ENCODE assay signal across 23 mouse cellular contexts in the genomic region with DNA sequence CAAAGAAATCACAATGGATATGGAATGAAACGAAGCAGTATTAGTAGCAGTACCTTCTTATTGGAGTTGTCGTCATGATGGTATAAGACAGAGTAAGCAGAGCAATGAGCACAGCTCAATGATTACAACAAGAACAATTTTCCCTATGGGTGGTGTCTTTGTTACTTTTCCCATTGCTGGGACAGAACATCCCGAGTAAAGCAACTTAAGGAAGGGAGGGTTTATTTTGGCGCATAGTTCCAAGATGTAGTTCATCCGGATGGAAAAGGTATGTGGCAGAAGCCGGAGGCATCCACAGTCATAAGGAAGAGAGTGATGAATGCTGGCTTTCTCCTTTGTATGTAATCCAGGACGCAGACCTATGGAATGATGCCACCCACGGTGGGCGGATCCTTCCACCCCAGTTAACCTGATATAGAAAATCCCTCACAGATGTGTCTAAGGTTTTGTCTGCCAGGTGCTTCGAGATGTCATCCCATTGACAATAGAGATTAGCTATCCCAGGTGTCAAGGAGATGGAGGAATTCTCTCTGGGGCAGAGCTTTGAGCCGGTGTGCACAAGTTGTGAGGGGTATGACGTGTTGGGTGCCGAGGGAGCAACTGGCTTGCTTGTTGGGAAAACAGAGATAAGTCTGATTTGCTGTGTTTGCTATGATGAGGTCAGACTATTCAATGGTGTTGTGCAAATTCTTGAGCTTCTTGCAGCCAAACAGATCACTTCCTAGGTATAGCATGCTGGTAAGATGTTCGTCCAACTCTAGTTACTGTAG.
"Had no signal": no experiment of that assay in that cellular context is flagged by ENCODE, and none has a peak within 500 bp of the region (broad histone marks: within the 10 kb centered on the region; RNA-seq: fewer than 3 reads in every experiment).

No protein-coding gene starts in this region.

- DNase-seq: gastrocnemius, adult 2 months; gastrocnemius, postnatal 10 days; heart, adult 2 months; kidney, adult 11 months; kidney, adult 2 months; kidney, adult 9 months; kidney, postnatal 14 days; kidney, postnatal 36 days; layer of hippocampus, adult 9-11 months; layer of hippocampus, postnatal 36 days; liver, embryonic 13.5 days had no signal

- H3K36me3 ChIP-seq: heart, embryonic 13.5 days; heart, embryonic 15.5 days; hindbrain, embryonic 13.5 days; hindbrain, embryonic 15.5 days; intestine, embryonic 15.5 days; kidney, embryonic 15.5 days; limb, embryonic 13.5 days; limb, embryonic 15.5 days; liver, embryonic 13.5 days had no signal

- ATAC-seq: intestine, embryonic 15.5 days had no signal

- H3K9me3 ChIP-seq: heart, embryonic 13.5 days; heart, embryonic 15.5 days; hindbrain, embryonic 13.5 days; hindbrain, embryonic 15.5 days; intestine, embryonic 15.5 days; kidney, embryonic 15.5 days; limb, embryonic 13.5 days; limb, embryonic 15.5 days; liver, embryonic 13.5 days had no signal

- H3K4me1 ChIP-seq: heart, embryonic 15.5 days; hindbrain, embryonic 13.5 days; hindbrain, embryonic 15.5 days; intestine, embryonic 15.5 days; kidney, embryonic 15.5 days; limb, embryonic 13.5 days; limb, embryonic 15.5 days; liver, embryonic 13.5 days had no signal

- H3K4me3 ChIP-seq: gastrocnemius, adult 2 months; heart, adult 2 months; heart, embryonic 13.5 days; heart, embryonic 15.5 days; hindbrain, embryonic 13.5 days; hindbrain, embryonic 15.5 days; intestine, embryonic 15.5 days; kidney, embryonic 15.5 days; limb, embryonic 13.5 days; limb, embryonic 15.5 days; liver, embryonic 13.5 days had no signal

- H3K9ac ChIP-seq: heart, embryonic 13.5 days; heart, embryonic 15.5 days; hindbrain, embryonic 13.5 days; hindbrain, embryonic 15.5 days; intestine, embryonic 15.5 days; kidney, embryonic 15.5 days; limb, embryonic 13.5 days; limb, embryonic 15.5 days; liver, embryonic 13.5 days had no signal

- H3K27me3 ChIP-seq: heart, embryonic 13.5 days; heart, embryonic 15.5 days; hindbrain, embryonic 15.5 days; intestine, embryonic 15.5 days; kidney, embryonic 15.5 days; limb, embryonic 13.5 days; liver, embryonic 13.5 days had no signal

- H3K4me2 ChIP-seq: heart, embryonic 11.5 days; heart, embryonic 13.5 days; heart, embryonic 15.5 days; hindbrain, embryonic 13.5 days; hindbrain, embryonic 15.5 days; intestine, embryonic 15.5 days; kidney, embryonic 15.5 days; limb, embryonic 13.5 days; limb, embryonic 15.5 days; liver, embryonic 11.5 days; liver, embryonic 13.5 days had no signal

- H3K27ac ChIP-seq: heart, adult 2 months; heart, embryonic 13.5 days; heart, embryonic 15.5 days; hindbrain, embryonic 13.5 days; hindbrain, embryonic 15.5 days; hindbrain, postnatal 0 days; intestine, embryonic 15.5 days; kidney, embryonic 15.5 days; kidney, postnatal 0 days; limb, embryonic 13.5 days; limb, embryonic 15.5 days; liver, embryonic 13.5 days had no signal
